Comparison of ENCODE assay signal across 8 mouse cellular contexts in genomic region chr14:62416742-62417134, GRCm38 (mm10). TPM values are rescaled to one million over a fixed set of nuclear protein-coding genes. Genes with fewer than 3 reads are reported as not detected.
A peak's percentile ranks its signal among the peaks of the same experiment; 100 is the strongest.
DNase-seq lines count a peak whose midpoint lies in the region; ATAC-seq and TF ChIP-seq lines count a peak whose summit lies in the region.

No protein-coding gene starts in this region.

- H3K27ac ChIP-seq in layer of hippocampus, adult 2 months = peak overlapping the region; percentile 51; the same call in 1 of the 2 replicates
- peak overlapping the region; percentile 76 for H3K27ac ChIP-seq in hindbrain, embryonic 15.5 days (replicated peaks)
- H3K27ac ChIP-seq in midbrain, embryonic 13.5 days = peak overlapping the region; percentile 84

- H3K4me1 ChIP-seq in hindbrain, embryonic 15.5 days (replicated peaks) = peaks cover 19% of the 10 kb centered on the region
- H3K4me1 ChIP-seq in midbrain, embryonic 13.5 days (replicated peaks) = peaks cover 29% of the 10 kb centered on the region

- DNase-seq in layer of hippocampus, adult 2 months (ENCODE audit: low spot score in 2 of 2) = peak; percentile 20 to 50
- DNase-seq in layer of hippocampus, postnatal 25 days (ENCODE audit: extremely low spot score in 1 of 2, low spot score in 1 of 2) = no peak
- no peak for DNase-seq in ovary, postnatal 10 days (ENCODE audit: low spot score)
- DNase-seq in spleen, postnatal 4 days (ENCODE audit: low spot score in 2 of 2) = no peak
- DNase-seq in urinary bladder, postnatal 25 days (ENCODE audit: low spot score) = no peak

- peak; percentile 72 for ATAC-seq in common myeloid progenitor, adult 5-6 weeks (replicated peaks; ENCODE audit: low read depth, poor library complexity, severe bottlenecking)
- peak; percentile 71 for ATAC-seq in hindbrain, embryonic 15.5 days (ENCODE audit: low FRiP score, low read depth)
- ATAC-seq in midbrain, embryonic 13.5 days = peak; percentile 68

- no peaks in the 10 kb centered on the region for H3K36me3 ChIP-seq in hindbrain, embryonic 15.5 days
- H3K36me3 ChIP-seq in midbrain, embryonic 13.5 days = no peaks in the 10 kb centered on the region

- H3K9me3 ChIP-seq in hindbrain, embryonic 15.5 days = no peaks in the 10 kb centered on the region
- H3K9me3 ChIP-seq in midbrain, embryonic 13.5 days = 0 out of 2 replicates have a peak, but pooled peaks cover 4% of the 10 kb centered on the region

- 31% methylated on average over 1 of the region's 1 CpGs for WGBS in hindbrain, embryonic 15.5 days
- 38% methylated on average over 1 of the region's 1 CpGs for WGBS in midbrain, embryonic 13.5 days

- no peak overlapping the region for H3K4me2 ChIP-seq in hindbrain, embryonic 15.5 days
- H3K4me2 ChIP-seq in midbrain, embryonic 13.5 days (replicated peaks) = no peak overlapping the region

- no peak for TF ChIP-seq CTCF in layer of hippocampus, adult 2 months (conservative IDR thresholded peaks at IDR 0.05)

- no peak overlapping the region for H3K4me3 ChIP-seq in layer of hippocampus, adult 2 months
- H3K4me3 ChIP-seq in hindbrain, embryonic 15.5 days = no peak overlapping the region
- no peak overlapping the region for H3K4me3 ChIP-seq in midbrain, embryonic 13.5 days (replicated peaks)

- no peak overlapping the region for H3K9ac ChIP-seq in hindbrain, embryonic 15.5 days
- H3K9ac ChIP-seq in midbrain, embryonic 13.5 days (replicated peaks) = no peak overlapping the region

- no peaks in the 10 kb centered on the region for H3K27me3 ChIP-seq in hindbrain, embryonic 15.5 days
- no peaks in the 10 kb centered on the region for H3K27me3 ChIP-seq in midbrain, embryonic 13.5 days

RNA-seq across cellular contexts. Expression of gene Gucy1b2, which starts 39.4 kb away (rescaled TPM):
- under 1 TPM in 1 of 2 experiments, not detected in 1; 0.37 TPM for total RNA-seq in layer of hippocampus, adult 2 months (2021)
- total RNA-seq in layer of hippocampus, postnatal 25 days (2021) = under 1 TPM in 1 of 2 experiments, not detected in 1; 0.39 TPM
- total RNA-seq in common myeloid progenitor, adult 5-6 weeks (2017) = not detected in 2 replicates
- 0.67 and 1.3 TPM in 2 replicates for polyA plus RNA-seq in hindbrain, embryonic 15.5 days (2015; fragmentation: Nextera tagmentation; extraction: Ambion mirVana)
- polyA plus RNA-seq in midbrain, embryonic 13.5 days (2015; fragmentation: Nextera tagmentation; extraction: Ambion mirVana) = 1.2 and 1.6 TPM in 2 replicates

Comparison
In these comparisons a context has a peak if more than half of its experiments do, and no peak if none do; other contexts are left out.
1. DNase-seq: peak in layer of hippocampus, adult 2 months (2 of 2); none in layer of hippocampus, postnatal 25 days (0 of 2), ovary, postnatal 10 days (single experiment), spleen, postnatal 4 days (0 of 2) and urinary bladder, postnatal 25 days (single experiment).
2. Peak in every context shown above with its lines, with median percentiles within 50 percentile points of each other: H3K27ac ChIP-seq and ATAC-seq.